Mouse (Mus musculus) midbrain, embryonic 12.5 days (tissue): ENCODE measurements around the gene Kbtbd2. TPM values are rescaled to one million over a fixed set of nuclear protein-coding genes. Genes with fewer than 3 reads are reported as not detected.
A peak's percentile ranks its signal among the peaks of the same experiment; 100 is the strongest.

Experiments used
- ATAC-seq: fragments of 200-750 bp; cut with Nextera tagmentation; 2 replicates; pipeline ENCODE4 v1.8.0; 2017; ENCODE audit warnings: low read depth, moderate TSS enrichment, moderate library complexity; ENCODE audit not compliant: low FRiP score
- H3K27ac ChIP-seq: fragments of 300-500 bp; sonication (generic); replicated peaks from 2 replicates; pipeline ENCODE4 v1.5.1; 2016; ENCODE audit warnings: mild to moderate bottlenecking
- H3K27me3 ChIP-seq: fragments of 300-500 bp; sonication (generic); 2 replicates; pipeline ENCODE4 v1.6.1; 2016; ENCODE audit warnings: mild to moderate bottlenecking
- H3K36me3 ChIP-seq: fragments of 300-500 bp; sonication (generic); 2 replicates; pipeline ENCODE4 v1.6.1; 2016
- H3K4me1 ChIP-seq: fragments of 300-500 bp; sonication (generic); 2 replicates; pipeline ENCODE4 v1.6.1; 2016
- H3K4me2 ChIP-seq: fragments of 300-500 bp; sonication (generic); replicated peaks from 2 replicates; pipeline ENCODE4 v1.6.1; 2016; ENCODE audit warnings: mild to moderate bottlenecking, moderate library complexity
- H3K4me3 ChIP-seq: fragments of 300-500 bp; sonication (generic); 2 replicates; pipeline ENCODE4 v1.5.1; 2016; ENCODE audit warnings: mild to moderate bottlenecking
- H3K9ac ChIP-seq: fragments of 300-500 bp; sonication (generic); replicated peaks from 2 replicates; pipeline ENCODE4 v1.6.1; 2016; ENCODE audit warnings: mild to moderate bottlenecking, moderate library complexity
- H3K9me3 ChIP-seq: fragments of 300-500 bp; sonication (generic); 2 replicates; pipeline ENCODE4 v1.6.1; 2016; ENCODE audit warnings: mild to moderate bottlenecking
- WGBS: fragments of 180-500 bp; shearing (Covaris S2); methylation state at CpG from one replicate; pipeline ENCODE4 v1.1.7; 2016; 5-methylcytosine and 5-hydroxymethylcytosine counted together
- polyA plus RNA-seq: library from polyadenylated mRNA; unstranded; fragments of >200 nt; fragmentation: Nextera tagmentation; extraction: Ambion mirVana; gene quantifications from 2 replicates; pipeline ENCODE4 v1.2.1, GENCODE M21; 2016

Kbtbd2 gene
- polyA plus RNA-seq: 44.4 and 46.8 TPM in 2 replicates

DNA sequence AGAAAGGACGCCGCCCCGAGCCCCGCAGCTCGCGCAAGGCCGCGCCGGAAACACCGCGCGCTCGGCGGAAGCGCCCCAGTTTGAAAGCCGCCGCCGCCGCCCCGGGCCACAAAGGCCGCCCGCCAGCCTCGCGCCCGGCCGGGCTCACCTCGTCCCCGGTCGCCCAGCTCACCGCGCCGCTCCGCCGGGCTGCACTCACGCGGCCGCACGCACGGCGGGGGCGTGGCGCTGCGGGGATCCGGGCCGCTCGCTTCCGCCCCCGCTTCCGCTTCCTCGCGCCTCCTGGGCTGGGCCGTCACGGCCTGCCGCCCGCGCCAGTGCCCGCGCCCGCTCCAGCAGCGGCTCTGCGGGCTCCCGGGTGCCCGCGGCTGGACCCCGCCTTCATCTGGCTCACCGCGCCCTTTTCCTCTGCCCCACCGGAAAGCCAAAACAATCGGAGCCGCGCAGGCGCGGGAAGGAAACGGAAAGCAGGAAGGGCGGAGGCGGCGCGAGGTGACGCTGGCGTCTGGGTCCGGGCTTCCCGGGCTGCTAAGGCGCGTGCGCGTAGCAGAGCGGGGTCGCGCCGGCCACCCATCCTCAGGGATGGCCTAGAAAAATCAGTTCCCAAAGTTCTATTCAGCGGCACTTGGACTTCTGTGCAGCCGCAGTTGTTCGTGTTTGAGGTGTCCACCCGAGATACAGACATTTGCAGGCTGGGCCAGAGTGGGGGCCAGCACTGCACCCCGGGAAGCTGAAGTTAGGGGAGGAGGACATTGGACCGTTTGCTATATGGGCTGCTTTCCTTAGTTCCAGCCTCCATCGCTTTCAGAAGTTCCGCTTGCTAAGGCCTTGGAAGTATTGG is at the start of gene Kbtbd2:
Kbtbd2 (minus strand) TSS at position 503 of the 841 bp plus-strand sequence.
- H3K27me3 ChIP-seq: no peaks in the 10 kb centered on the region
- no peaks in the 10 kb centered on the region for H3K9me3 ChIP-seq
- WGBS: 2% methylated on average over 80 of the region's 98 CpGs
- H3K27ac ChIP-seq: peak within 1 kb of the TSS; percentile 99
- peak within 1 kb of the TSS; percentile 87 for H3K4me3 ChIP-seq
- no peaks in the 10 kb centered on the region for H3K36me3 ChIP-seq
- peak; percentile 95 for ATAC-seq
- H3K4me1 ChIP-seq: peaks cover 19% of the 10 kb centered on the region
- H3K4me2 ChIP-seq: peak within 1 kb of the TSS; percentile 69
- H3K9ac ChIP-seq: peak within 1 kb of the TSS; percentile 93

- no peaks in the 10 kb centered on the region for H3K27me3 ChIP-seq
These were observed 46.8 kb upstream of the Kbtbd2 start for GRCm38 (mm10) chr6:56844365-56844764.

DNA sequence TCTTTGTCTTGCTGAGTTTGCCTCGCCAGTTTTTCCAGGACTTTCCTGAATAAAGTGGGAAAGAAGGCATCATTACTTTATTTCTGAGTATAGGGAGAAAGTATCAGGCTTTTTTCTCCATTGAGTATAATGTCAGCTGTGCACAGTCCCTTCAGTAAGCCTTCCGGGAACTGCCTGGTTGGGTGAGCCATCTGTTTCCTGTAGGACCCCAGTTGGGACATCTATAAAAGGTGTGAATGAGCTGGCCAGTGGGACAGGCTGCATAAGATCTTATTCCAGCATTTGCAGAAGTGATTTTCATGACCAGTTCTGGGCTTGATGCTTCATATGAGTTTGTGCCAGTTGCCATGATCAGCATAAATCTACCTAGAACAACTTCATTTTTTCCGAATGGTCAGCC is 45.6 kb upstream of the Kbtbd2 start:
- Histone ChIP-seq H3K9me3 (no peaks in the 10 kb centered on the region), H3K4me2 (no peak overlapping the region), H3K9ac (no peak overlapping the region), H3K4me1 (no peaks in the 10 kb centered on the region), H3K36me3 (no peaks in the 10 kb centered on the region), H3K4me3 (no peak overlapping the region), H3K27me3 (no peaks in the 10 kb centered on the region), H3K27ac (no peak overlapping the region)
- no peak for ATAC-seq
- 75% methylated on average over 3 of the region's 3 CpGs for WGBS

More at GRCm38 (mm10) chr6:56844365-56844764, 46.8 kb upstream of the Kbtbd2 start:
- H3K4me2 ChIP-seq: no peak overlapping the region
- no peak overlapping the region for H3K9ac ChIP-seq
- no peaks in the 10 kb centered on the region for H3K36me3 ChIP-seq
- no peak for ATAC-seq
- H3K4me3 ChIP-seq: no peak overlapping the region
- H3K27ac ChIP-seq: no peak overlapping the region
- WGBS: 96% methylated on average over 2 of the region's 2 CpGs
- no peaks in the 10 kb centered on the region for H3K4me1 ChIP-seq
- H3K9me3 ChIP-seq: no peaks in the 10 kb centered on the region

DNA sequence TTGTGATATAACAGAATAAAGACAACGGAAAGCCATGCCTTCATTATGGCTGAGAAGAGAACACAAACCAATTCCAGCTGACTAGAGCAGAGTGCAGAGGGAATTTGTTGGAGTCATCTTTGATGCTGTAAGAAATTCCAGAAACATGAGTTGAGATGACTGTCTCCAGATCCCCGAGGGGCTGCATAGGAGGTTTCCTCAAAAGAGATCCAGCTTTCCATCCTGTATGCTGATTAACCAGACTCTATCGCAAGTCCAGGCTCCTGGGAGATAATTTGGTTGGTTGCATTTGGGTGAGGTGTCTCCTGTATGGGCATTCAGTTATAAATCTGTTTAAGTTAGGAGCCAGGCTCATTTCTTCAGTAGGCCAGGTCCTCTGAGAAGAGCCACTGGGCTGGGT is 40.0 kb upstream of the Kbtbd2 start:
- ATAC-seq: no peak
- Histone ChIP-seq H3K27ac (no peak overlapping the region), H3K9me3 (no peaks in the 10 kb centered on the region), H3K9ac (no peak overlapping the region), H3K4me3 (no peak overlapping the region), H3K36me3 (no peaks in the 10 kb centered on the region), H3K4me1 (no peaks in the 10 kb centered on the region), H3K27me3 (peaks cover 4% of the 10 kb centered on the region; the same call in 1 of the 2 replicates), H3K4me2 (no peak overlapping the region)
- WGBS: 89% methylated on average over 3 of the region's 3 CpGs

- H3K4me3 ChIP-seq: no peak overlapping the region
- no peak overlapping the region for H3K9ac ChIP-seq
- H3K27ac ChIP-seq: no peak overlapping the region
- H3K4me2 ChIP-seq: no peak overlapping the region
- no peaks in the 10 kb centered on the region for H3K36me3 ChIP-seq
- 97% methylated on average over 12 of the region's 12 CpGs for WGBS
- ATAC-seq: no peak
- H3K4me1 ChIP-seq: no peaks in the 10 kb centered on the region
- peaks cover 4% of the 10 kb centered on the region; the same call in 1 of the 2 replicates for H3K27me3 ChIP-seq
- H3K9me3 ChIP-seq: no peaks in the 10 kb centered on the region
These were observed 39.6 kb upstream of the Kbtbd2 start for GRCm38 (mm10) chr6:56837166-56837565.

- H3K27ac ChIP-seq: no peak overlapping the region
- ATAC-seq: no peak
- no peaks in the 10 kb centered on the region for H3K9me3 ChIP-seq
- no peaks in the 10 kb centered on the region for H3K4me1 ChIP-seq
- H3K4me2 ChIP-seq: no peak overlapping the region
- 82% methylated on average over 10 of the region's 10 CpGs for WGBS
- H3K36me3 ChIP-seq: no peaks in the 10 kb centered on the region
- no peak overlapping the region for H3K4me3 ChIP-seq
- H3K27me3 ChIP-seq: peaks cover 4% of the 10 kb centered on the region; the same call in 1 of the 2 replicates
- H3K9ac ChIP-seq: no peak overlapping the region
These were observed 37.9 kb upstream of the Kbtbd2 start for GRCm38 (mm10) chr6:56835532-56835931.

DNA sequence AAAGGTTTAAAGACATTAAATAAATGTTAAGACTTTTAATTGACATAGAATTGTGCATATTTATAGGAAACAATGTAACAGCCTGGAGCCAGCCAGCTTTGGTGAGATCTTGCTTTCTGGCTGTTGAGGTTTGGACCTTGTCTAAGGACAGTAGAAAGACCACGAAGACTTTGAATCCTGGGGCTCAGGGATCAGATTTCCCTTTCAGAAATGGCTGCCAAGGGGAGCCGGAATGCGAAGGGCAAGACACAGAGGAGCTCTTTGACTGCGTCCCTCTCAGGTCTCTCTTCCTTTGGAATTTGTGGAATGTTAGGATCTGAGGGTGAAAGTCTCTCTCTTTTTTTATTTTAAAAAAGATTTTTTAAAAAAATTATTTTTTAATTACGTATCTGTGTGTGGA is 37.2 kb upstream of the Kbtbd2 start:
- no peak overlapping the region for H3K9ac ChIP-seq
- no peaks in the 10 kb centered on the region for H3K9me3 ChIP-seq
- 54% methylated on average over 5 of the region's 5 CpGs for WGBS
- no peaks in the 10 kb centered on the region for H3K36me3 ChIP-seq
- no peaks in the 10 kb centered on the region for H3K4me1 ChIP-seq
- no peak overlapping the region for H3K4me3 ChIP-seq
- peaks cover 4% of the 10 kb centered on the region; the same call in 1 of the 2 replicates for H3K27me3 ChIP-seq
- ATAC-seq: no peak
- no peak overlapping the region for H3K4me2 ChIP-seq
- H3K27ac ChIP-seq: no peak overlapping the region

DNA sequence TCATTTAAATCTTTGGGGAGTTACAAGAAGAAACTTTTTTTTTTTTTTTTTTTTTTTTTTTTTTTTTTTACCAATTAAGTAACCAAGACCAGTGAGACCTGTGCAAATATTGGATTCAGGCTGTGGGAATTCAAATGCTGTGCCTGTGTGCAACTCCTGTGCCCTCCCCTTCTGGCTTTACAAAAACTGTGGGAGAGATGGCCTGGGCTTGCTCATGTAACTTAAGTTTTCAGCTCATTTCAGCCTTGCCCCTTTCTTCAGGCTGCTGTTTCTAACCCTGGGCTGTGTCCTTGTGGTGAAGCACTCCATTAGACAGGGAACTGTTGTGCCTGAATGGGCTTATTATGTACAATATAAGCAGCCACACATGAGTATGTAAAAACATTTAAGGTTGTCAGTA is 35.2 kb upstream of the Kbtbd2 start:
- no peak for ATAC-seq
- Histone ChIP-seq H3K27me3 (peaks cover 4% of the 10 kb centered on the region; the same call in 1 of the 2 replicates), H3K4me3 (no peak overlapping the region), H3K4me1 (no peaks in the 10 kb centered on the region), H3K36me3 (no peaks in the 10 kb centered on the region), H3K9ac (no peak overlapping the region), H3K27ac (no peak overlapping the region), H3K4me2 (peak overlapping the region; percentile 83), H3K9me3 (no peaks in the 10 kb centered on the region)

DNA sequence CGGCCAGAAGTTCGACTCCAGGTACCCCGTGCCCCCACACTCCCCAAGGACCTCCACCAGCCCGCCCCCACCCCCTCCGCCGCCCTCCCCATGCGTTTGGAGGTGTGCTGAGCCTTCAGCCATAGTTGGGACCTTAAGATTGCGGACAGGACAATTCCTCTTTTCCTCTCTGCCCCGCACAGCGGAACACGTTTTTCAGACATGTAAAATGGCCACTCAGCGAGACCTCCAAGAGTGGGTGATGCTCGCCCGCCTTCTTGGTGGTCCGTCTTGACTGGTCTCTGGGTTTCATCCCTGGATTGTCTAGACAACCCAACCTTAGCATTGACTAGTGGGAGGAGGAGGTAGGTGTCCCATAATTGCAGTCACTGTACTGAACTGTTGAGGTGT is 34.8 kb upstream of the Kbtbd2 start:
- peaks cover 4% of the 10 kb centered on the region; the same call in 1 of the 2 replicates for H3K27me3 ChIP-seq
- H3K27ac ChIP-seq: peak overlapping the region; percentile 35; the same call in 1 of the 2 replicates
- WGBS: 3% methylated on average over 15 of the region's 15 CpGs
- H3K9ac ChIP-seq: peak overlapping the region; percentile 61
- no peaks in the 10 kb centered on the region for H3K36me3 ChIP-seq
- H3K9me3 ChIP-seq: no peaks in the 10 kb centered on the region
- peak overlapping the region; percentile 83 for H3K4me2 ChIP-seq
- peak overlapping the region; percentile 61 for H3K4me3 ChIP-seq
- no peaks in the 10 kb centered on the region for H3K4me1 ChIP-seq
- no peak; the same call in 1 of the 2 replicates for ATAC-seq

DNA sequence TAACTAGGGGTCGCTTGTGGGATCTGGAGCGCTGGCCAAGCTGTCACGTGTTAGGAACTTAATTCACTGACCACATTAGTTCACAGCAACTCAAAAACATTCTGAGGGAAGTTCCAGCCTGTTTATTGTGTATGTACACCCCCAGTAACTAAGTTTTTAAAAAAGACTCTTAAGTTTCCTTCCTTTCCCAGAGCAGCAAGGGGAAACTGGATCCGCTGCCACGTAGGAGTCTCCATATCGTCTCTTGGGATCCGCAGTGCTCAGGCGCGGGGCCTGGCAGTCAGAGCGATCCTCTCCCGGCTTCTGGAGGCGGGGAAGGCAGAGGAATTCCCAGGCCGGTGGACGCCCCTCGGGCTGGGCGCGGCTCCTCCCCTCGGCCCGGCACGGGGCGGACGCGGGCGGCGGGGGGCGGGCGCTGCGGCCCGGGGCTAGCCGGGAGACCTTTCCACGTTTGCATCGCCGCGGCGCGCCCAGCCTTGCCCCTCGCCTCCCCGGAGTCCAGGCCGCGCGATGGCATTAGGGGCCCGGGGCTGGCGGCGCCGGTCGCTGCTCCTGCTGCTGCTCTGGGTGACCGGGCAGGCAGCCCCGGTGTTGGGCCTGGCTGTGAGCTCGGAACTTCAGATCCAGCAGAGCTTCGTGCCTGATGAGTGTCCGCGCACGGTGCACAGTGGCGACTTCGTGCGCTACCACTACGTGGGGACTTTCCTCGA is 34.2 kb upstream of the Kbtbd2 start, which contains the start of gene Fkbp9:
Fkbp9 (plus strand) TSS at position 363 of the 710 bp plus-strand sequence.
- WGBS: under 1% methylated on average over 42 of the region's 58 CpGs
- ATAC-seq: peak; percentile 97
- Histone ChIP-seq H3K27ac (peak within 1 kb of the TSS; percentile 35; the same call in 1 of the 2 replicates), H3K9ac (peak within 1 kb of the TSS; percentile 61), H3K4me3 (peak within 1 kb of the TSS; percentile 61), H3K9me3 (no peaks in the 10 kb centered on the region), H3K4me1 (no peaks in the 10 kb centered on the region), H3K4me2 (peak within 1 kb of the TSS; percentile 83), H3K36me3 (no peaks in the 10 kb centered on the region), H3K27me3 (peaks cover 4% of the 10 kb centered on the region; the same call in 1 of the 2 replicates)

GRCm38 (mm10) chr6:56825657-56826056 is 28.0 kb upstream of the Kbtbd2 start:
- 65% methylated on average over 3 of the region's 3 CpGs for WGBS
- H3K9ac ChIP-seq: no peak overlapping the region
- no peak overlapping the region for H3K4me3 ChIP-seq
- no peaks in the 10 kb centered on the region for H3K4me1 ChIP-seq
- no peaks in the 10 kb centered on the region for H3K9me3 ChIP-seq
- H3K36me3 ChIP-seq: no peaks in the 10 kb centered on the region
- no peak overlapping the region for H3K27ac ChIP-seq
- no peak for ATAC-seq
- no peaks in the 10 kb centered on the region for H3K27me3 ChIP-seq
- H3K4me2 ChIP-seq: no peak overlapping the region

- Histone ChIP-seq H3K36me3 (no peaks in the 10 kb centered on the region), H3K4me2 (no peak overlapping the region), H3K9ac (no peak overlapping the region), H3K9me3 (no peaks in the 10 kb centered on the region), H3K4me1 (no peaks in the 10 kb centered on the region), H3K27ac (no peak overlapping the region), H3K4me3 (no peak overlapping the region), H3K27me3 (no peaks in the 10 kb centered on the region)
- ATAC-seq: no peak
- WGBS: 86% methylated on average over 2 of the region's 2 CpGs
These were observed 21.5 kb upstream of the Kbtbd2 start for GRCm38 (mm10) chr6:56819124-56819487.
